Mouse (Mus musculus): ENCODE measurements at regions not wholly inside any gene's neighbourhood (a gene's known extent, or its start where the extent isn't known, plus 50 kb on each side); places are given as distances from the start of the nearest gene placed in this dataset.
"Not testable (repeated sequence)": the region's sequence is repeated elsewhere in the genome, so short reads cannot be mapped to it uniquely, and the experiment has no call there.

- no peak for DNase-seq (ENCODE audit: extremely low spot score in 1 of 2, low spot score in 1 of 2)
Measured at GRCm38 (mm10) chr1:107677404-107677803, 87.6 kb downstream of the Serpinb8 start.

GRCm38 (mm10) chr1:107696858-107697257 lies 107.1 kb downstream of the Serpinb8 start:
- no peak for DNase-seq (ENCODE audit: extremely low spot score in 1 of 2, low spot score in 1 of 2)

- DNase-seq (ENCODE audit: extremely low spot score in 1 of 2, low spot score in 1 of 2): no peak
Measured at GRCm38 (mm10) chr1:107706108-107706548, 116.3 kb downstream of the Serpinb8 start.

GRCm38 (mm10) chr1:107708601-107709000 lies 118.8 kb downstream of the Serpinb8 start:
- DNase-seq (ENCODE audit: extremely low spot score in 1 of 2, low spot score in 1 of 2): no peak

GRCm38 (mm10) chr1:107714869-107715268 lies 125.1 kb downstream of the Serpinb8 start:
- DNase-seq (ENCODE audit: extremely low spot score in 1 of 2, low spot score in 1 of 2): no peak

- no peak for DNase-seq (ENCODE audit: extremely low spot score in 1 of 2, low spot score in 1 of 2)
Measured at GRCm38 (mm10) chr1:107719304-107719703, 129.5 kb downstream of the Serpinb8 start.

GRCm38 (mm10) chr1:107728113-107728839 lies 138.5 kb downstream of the Serpinb8 start:
- peak; percentile 4 to 27 for DNase-seq (ENCODE audit: extremely low spot score in 1 of 2, low spot score in 1 of 2)

GRCm38 (mm10) chr1:107765307-107765706 lies 175.5 kb downstream of the Serpinb8 start:
- DNase-seq (ENCODE audit: extremely low spot score in 1 of 2, low spot score in 1 of 2): no peak

- no peak for DNase-seq (ENCODE audit: extremely low spot score in 1 of 2, low spot score in 1 of 2)
Measured at GRCm38 (mm10) chr1:107767198-107767947, 177.6 kb downstream of the Serpinb8 start.

GRCm38 (mm10) chr1:107772967-107773366 lies 183.2 kb downstream of the Serpinb8 start:
- no peak for DNase-seq (ENCODE audit: extremely low spot score in 1 of 2, low spot score in 1 of 2)

GRCm38 (mm10) chr1:107783079-107783478 lies 193.3 kb downstream of the Serpinb8 start:
- DNase-seq (ENCODE audit: extremely low spot score in 1 of 2, low spot score in 1 of 2): no peak

GRCm38 (mm10) chr1:107805823-107806222 lies 216.0 kb downstream of the Serpinb8 start:
- DNase-seq (ENCODE audit: extremely low spot score in 1 of 2, low spot score in 1 of 2): peak; percentile 60 to 84

GRCm38 (mm10) chr1:107807367-107807766 lies 217.6 kb downstream of the Serpinb8 start:
- not testable (repeated sequence) for DNase-seq (ENCODE audit: extremely low spot score in 1 of 2, low spot score in 1 of 2)

- DNase-seq (ENCODE audit: extremely low spot score in 1 of 2, low spot score in 1 of 2): no peak
Measured at GRCm38 (mm10) chr1:107811136-107811535, 221.3 kb downstream of the Serpinb8 start.

GRCm38 (mm10) chr1:107811859-107812258 lies 222.1 kb downstream of the Serpinb8 start:
- no peak for DNase-seq (ENCODE audit: extremely low spot score in 1 of 2, low spot score in 1 of 2)

- no peak for DNase-seq (ENCODE audit: extremely low spot score in 1 of 2, low spot score in 1 of 2)
Measured at GRCm38 (mm10) chr1:107837877-107838276, 248.1 kb downstream of the Serpinb8 start.

GRCm38 (mm10) chr1:107852386-107852785 lies 262.6 kb downstream of the Serpinb8 start:
- DNase-seq (ENCODE audit: extremely low spot score in 1 of 2, low spot score in 1 of 2): no peak

GRCm38 (mm10) chr1:107853001-107853400 lies 263.2 kb downstream of the Serpinb8 start:
- DNase-seq (ENCODE audit: extremely low spot score in 1 of 2, low spot score in 1 of 2): no peak

GRCm38 (mm10) chr1:107897743-107898437 lies 308.1 kb downstream of the Serpinb8 start:
- DNase-seq (ENCODE audit: extremely low spot score in 1 of 2, low spot score in 1 of 2): no peak

- no peak for DNase-seq (ENCODE audit: extremely low spot score in 1 of 2, low spot score in 1 of 2)
Measured at GRCm38 (mm10) chr1:107899261-107899660, 309.5 kb downstream of the Serpinb8 start.

GRCm38 (mm10) chr1:107900449-107900848 lies 310.6 kb downstream of the Serpinb8 start:
- no peak for DNase-seq (ENCODE audit: extremely low spot score in 1 of 2, low spot score in 1 of 2)

Measured in frontal cortex, adult 2 months (tissue).